Mouse (Mus musculus) cortical plate, adult 2 months (tissue): Measurements from ENCODE around the gene Gm28374.

Source experiments
- CTCF ChIP-seq: fragments of 200-500 bp; IDR thresholded peaks from 2 replicates; pipeline ENCODE4 v1.5.1; 2011; ENCODE audit warnings: mild to moderate bottlenecking, control low read depth, low read length; ENCODE audit not compliant: insufficient read depth; ENCODE audit errors: extremely low read depth
- POLR2A ChIP-seq: fragments of 200-500 bp; IDR thresholded peaks from 2 replicates; pipeline ENCODE4 v1.6.1; 2011; ENCODE audit warnings: mild to moderate bottlenecking, low read length, control low read depth; ENCODE audit not compliant: insufficient read depth; ENCODE audit errors: extremely low read depth

- TF ChIP-seq CTCF (no peak), POLR2A (no peak)
Measured at GRCm38 (mm10) chr19:6048681-6049410, 33.2 kb downstream of the Gm28374 start.
